Mouse (Mus musculus) small intestine, adult 2 months (tissue): ENCODE data around the gene Slc35b2.

ENCODE experiments used
- CTCF ChIP-seq: fragments of 200-500 bp; IDR thresholded peaks from 2 replicates; pipeline ENCODE4 v1.5.1; 2012; ENCODE audit warnings: low read depth, mild to moderate bottlenecking, control low read depth, inconsistent platforms, low read length, moderate library complexity, mixed read lengths; ENCODE audit not compliant: insufficient replicate concordance, insufficient read length; ENCODE audit errors: extremely low read depth
- POLR2A ChIP-seq: fragments of 200-500 bp; IDR thresholded peaks from 2 replicates; pipeline ENCODE4 v1.6.1; 2012; ENCODE audit warnings: low read depth, mild to moderate bottlenecking, control low read depth, inconsistent platforms, low read length, moderate library complexity

- TF ChIP-seq CTCF (0 out of 2 replicates have a peak, but pooled peaks have one; percentile 2), POLR2A (no peak)
These were observed 31.4 kb downstream of the Slc35b2 start for GRCm38 (mm10) chr17:45594881-45595735.
